ENCODE assay signal across 15 mouse cellular contexts in genomic region chr3:80025795-80026194, GRCm38 (mm10).
DNase-seq lines count a peak whose midpoint lies in the region.
"Had no signal": no experiment of that assay in that cellular context is flagged by ENCODE, and none has a peak within 500 bp of the region (broad histone marks: within the 10 kb centered on the region; RNA-seq: fewer than 3 reads in every experiment).

No protein-coding gene starts in this region.

- DNase-seq in kidney, adult 9 months = peak; percentile 9
- DNase-seq in kidney, adult 18-20 months = no peak
- peak; percentile 50 for DNase-seq in lung, postnatal 25 days (ENCODE audit: low spot score)
- no peak for DNase-seq in lung, postnatal 14 days
- DNase-seq in 416B (ENCODE audit: low read depth) (peak; percentile 27), MN1 (ENCODE audit: low spot score) (no peak)
- DNase-seq: adrenal gland, postnatal 10 days; adrenal gland, postnatal 36 days; cerebellum, adult 18-20 months; cerebellum, adult 9-10 months; cerebellum, postnatal 14 days; gastrocnemius, postnatal 10 days; gastrocnemius, postnatal 36 days; heart, postnatal 10 days; heart, postnatal 36 days had no signal

Comparison
In these comparisons a context has a peak if more than half of its experiments do, and no peak if none do; other contexts are left out.
1. DNase-seq: peak in kidney, adult 9 months (single experiment), lung, postnatal 25 days (single experiment) and 416B (single experiment); none in kidney, adult 18-20 months (single experiment), lung, postnatal 14 days (single experiment) and MN1 (single experiment).